Mouse (Mus musculus) embryonic facial prominence, embryonic 12.5 days (tissue): ENCODE measurements around the gene Hjurp. TPM values are rescaled to one million over a fixed set of nuclear protein-coding genes. Genes with fewer than 3 reads are reported as not detected.

Source experiments
- ATAC-seq: fragments of 200-750 bp; cut with Nextera tagmentation; 2 replicates; pipeline ENCODE4 v1.8.0; 2017; ENCODE audit not compliant: insufficient number of reproducible peaks, insufficient read depth, low FRiP score, low TSS enrichment
- H3K27ac ChIP-seq: fragments of 300-500 bp; sonication (generic); 2 replicates; pipeline ENCODE4 v1.5.1; 2016; ENCODE audit warnings: mild to moderate bottlenecking
- H3K27me3 ChIP-seq: fragments of 300-500 bp; sonication (generic); 2 replicates; pipeline ENCODE4 v1.6.1; 2016; ENCODE audit warnings: mild to moderate bottlenecking, moderate library complexity
- H3K36me3 ChIP-seq: fragments of 300-500 bp; sonication (generic); 2 replicates; pipeline ENCODE4 v1.6.1; 2016; ENCODE audit warnings: mild to moderate bottlenecking
- H3K4me1 ChIP-seq: fragments of 300-500 bp; sonication (generic); 2 replicates; pipeline ENCODE4 v1.6.1; 2016
- H3K4me2 ChIP-seq: fragments of 300-500 bp; sonication (generic); replicated peaks from 2 replicates; pipeline ENCODE4 v1.6.1; 2016; ENCODE audit warnings: mild to moderate bottlenecking, moderate library complexity
- H3K4me3 ChIP-seq: fragments of 300-500 bp; sonication (generic); 2 replicates; pipeline ENCODE4 v1.5.1; 2016; ENCODE audit warnings: mild to moderate bottlenecking
- H3K9ac ChIP-seq: fragments of 300-500 bp; sonication (generic); 2 replicates; pipeline ENCODE4 v1.6.1; 2016; ENCODE audit warnings: mild to moderate bottlenecking, moderate library complexity
- H3K9me3 ChIP-seq: fragments of 300-500 bp; sonication (generic); 2 replicates; pipeline ENCODE4 v1.6.1; 2016; ENCODE audit warnings: mild to moderate bottlenecking, moderate library complexity
- WGBS: fragments of 180-500 bp; shearing (Covaris S2); methylation state at CpG from one replicate; pipeline ENCODE4 v1.1.7; 2016; 5-methylcytosine and 5-hydroxymethylcytosine counted together
- polyA plus RNA-seq: library from polyadenylated mRNA; unstranded; fragments of >200 nt; fragmentation: Nextera tagmentation; extraction: Ambion mirVana; gene quantifications from 2 replicates; pipeline ENCODE4 v1.2.1, GENCODE M21; 2016

The Hjurp gene
- polyA plus RNA-seq, 1 experiment from 2014 or later, result 234 TPM

GRCm38 (mm10) chr1:88286136-88286845, 8.9 kb upstream of the Hjurp start:
- Histone ChIP-seq H3K9me3 (peaks cover 75% of the 10 kb centered on the region), H3K27me3 (no peaks in the 10 kb centered on the region), H3K36me3 (no peaks in the 10 kb centered on the region), H3K4me3 (no peak overlapping the region), H3K4me1 (no peaks in the 10 kb centered on the region), H3K9ac (no peak overlapping the region), H3K27ac (no peak overlapping the region), H3K4me2 (no peak overlapping the region)
- ATAC-seq, result no peak
- WGBS, result 82% methylated on average over 15 of the region's 15 CpGs

GRCm38 (mm10) chr1:88285652-88286051, 8.2 kb upstream of the Hjurp start:
- no peak overlapping the region for H3K27ac ChIP-seq
- no peaks in the 10 kb centered on the region for H3K36me3 ChIP-seq
- no peaks in the 10 kb centered on the region for H3K27me3 ChIP-seq
- no peak overlapping the region for H3K4me2 ChIP-seq
- ATAC-seq, result no peak
- H3K9ac ChIP-seq, result no peak overlapping the region
- no peak overlapping the region for H3K4me3 ChIP-seq
- 68% methylated on average over 5 of the region's 5 CpGs for WGBS
- no peaks in the 10 kb centered on the region for H3K4me1 ChIP-seq
- peaks cover 71% of the 10 kb centered on the region for H3K9me3 ChIP-seq

- no peak overlapping the region for H3K9ac ChIP-seq
These were observed 7.5 kb upstream of the Hjurp start for GRCm38 (mm10) chr1:88284946-88285320.

GRCm38 (mm10) chr1:88284228-88284945, 7.0 kb upstream of the Hjurp start:
- no peaks in the 10 kb centered on the region for H3K36me3 ChIP-seq
- no peak overlapping the region for H3K4me3 ChIP-seq
- H3K4me1 ChIP-seq, result no peaks in the 10 kb centered on the region
- WGBS, result 62% methylated on average over 10 of the region's 10 CpGs
- no peak overlapping the region for H3K4me2 ChIP-seq
- peaks cover 58% of the 10 kb centered on the region for H3K9me3 ChIP-seq
- no peak overlapping the region for H3K9ac ChIP-seq
- no peak overlapping the region for H3K27ac ChIP-seq
- ATAC-seq, result peak; percentile 32
- no peaks in the 10 kb centered on the region for H3K27me3 ChIP-seq

More at GRCm38 (mm10) chr1:88284946-88285320, 7.5 kb upstream of the Hjurp start:
- Histone ChIP-seq H3K9me3 (peaks cover 64% of the 10 kb centered on the region), H3K36me3 (no peaks in the 10 kb centered on the region), H3K4me3 (no peak overlapping the region), H3K4me1 (no peaks in the 10 kb centered on the region), H3K27ac (no peak overlapping the region), H3K27me3 (no peaks in the 10 kb centered on the region), H3K4me2 (no peak overlapping the region)
- WGBS, result 59% methylated on average over 7 of the region's 7 CpGs
- ATAC-seq, result no peak

GRCm38 (mm10) chr1:88283376-88284227, 6.2 kb upstream of the Hjurp start:
- Histone ChIP-seq H3K4me3 (no peak overlapping the region), H3K9me3 (peaks cover 58% of the 10 kb centered on the region), H3K36me3 (no peaks in the 10 kb centered on the region), H3K4me1 (no peaks in the 10 kb centered on the region), H3K9ac (no peak overlapping the region), H3K4me2 (no peak overlapping the region), H3K27me3 (no peaks in the 10 kb centered on the region), H3K27ac (no peak overlapping the region)
- no peak for ATAC-seq
- WGBS, result 78% methylated on average over 15 of the region's 15 CpGs

GRCm38 (mm10) chr1:88282301-88282700, 4.9 kb upstream of the Hjurp start:
- no peak overlapping the region for H3K4me3 ChIP-seq
- H3K27ac ChIP-seq, result no peak overlapping the region
- no peaks in the 10 kb centered on the region for H3K27me3 ChIP-seq
- H3K9me3 ChIP-seq, result peaks cover 49% of the 10 kb centered on the region
- H3K4me2 ChIP-seq, result no peak overlapping the region
- H3K9ac ChIP-seq, result no peak overlapping the region
- WGBS, result 60% methylated on average over 3 of the region's 3 CpGs
- H3K36me3 ChIP-seq, result no peaks in the 10 kb centered on the region
- no peaks in the 10 kb centered on the region for H3K4me1 ChIP-seq
- ATAC-seq, result no peak

- WGBS, result 74% methylated on average over 15 of the region's 15 CpGs
- peaks cover 29% of the 10 kb centered on the region for H3K9me3 ChIP-seq
- H3K27me3 ChIP-seq, result no peaks in the 10 kb centered on the region
- peaks cover 13% of the 10 kb centered on the region for H3K4me1 ChIP-seq
- ATAC-seq, result no peak
- no peak overlapping the region for H3K4me2 ChIP-seq
- no peak overlapping the region for H3K4me3 ChIP-seq
- H3K9ac ChIP-seq, result no peak overlapping the region
- H3K27ac ChIP-seq, result no peak overlapping the region
- peaks cover 6% of the 10 kb centered on the region for H3K36me3 ChIP-seq
These were observed 2.7 kb upstream of the Hjurp start for GRCm38 (mm10) chr1:88280006-88280690.

- ATAC-seq, result no peak
- Histone ChIP-seq H3K9me3 (peaks cover 22% of the 10 kb centered on the region), H3K4me3 (no peak overlapping the region), H3K4me2 (no peak overlapping the region), H3K27me3 (no peaks in the 10 kb centered on the region), H3K9ac (no peak overlapping the region), H3K4me1 (peaks cover 13% of the 10 kb centered on the region), H3K36me3 (peaks cover 14% of the 10 kb centered on the region), H3K27ac (no peak overlapping the region)
- 66% methylated on average over 9 of the region's 9 CpGs for WGBS
These were observed 1.9 kb upstream of the Hjurp start for GRCm38 (mm10) chr1:88279111-88280005.

- Histone ChIP-seq H3K27me3 (no peaks in the 10 kb centered on the region), H3K4me1 (peaks cover 13% of the 10 kb centered on the region), H3K4me3 (peak overlapping the region; percentile 58), H3K36me3 (peaks cover 28% of the 10 kb centered on the region), H3K27ac (0 out of 2 replicates have a peak overlapping the region, but pooled peaks have one; percentile 82), H3K9ac (peak overlapping the region; percentile 74), H3K9me3 (peaks cover 8% of the 10 kb centered on the region; the same call in 1 of the 2 replicates), H3K4me2 (peak overlapping the region; percentile 62)
- WGBS, result 69% methylated on average over 18 of the region's 18 CpGs
- ATAC-seq, result 0 out of 2 replicates have a peak, but pooled peaks have one; percentile 0
These were observed 532 bp upstream of the Hjurp start for GRCm38 (mm10) chr1:88277818-88278511.

GRCm38 (mm10) chr1:88276524-88277097, 822 bp downstream of the Hjurp start:
- H3K4me2 ChIP-seq, result peak overlapping the region; percentile 62
- H3K36me3 ChIP-seq, result peaks cover 40% of the 10 kb centered on the region
- WGBS, result 30% methylated on average over 10 of the region's 10 CpGs
- H3K4me1 ChIP-seq, result peaks cover 13% of the 10 kb centered on the region
- no peaks in the 10 kb centered on the region for H3K27me3 ChIP-seq
- no peaks in the 10 kb centered on the region; the same call in 1 of the 2 replicates for H3K9me3 ChIP-seq
- peak overlapping the region; percentile 58 for H3K4me3 ChIP-seq
- H3K27ac ChIP-seq, result peak overlapping the region; percentile 82
- peak; percentile 23 for ATAC-seq
- H3K9ac ChIP-seq, result peak overlapping the region; percentile 74
